ENCODE assay signal across 14 mouse cellular contexts in genomic region chr5:25089258-25089972, GRCm38 (mm10). TPM values are rescaled to one million over a fixed set of nuclear protein-coding genes. Genes with fewer than 3 reads are reported as not detected.
A peak's percentile ranks its signal among the peaks of the same experiment; 100 is the strongest.
DNase-seq lines count a peak whose midpoint lies in the region.
"Had no signal": no experiment of that assay in that cellular context is flagged by ENCODE, and none has a peak within 500 bp of the region (broad histone marks: within the 10 kb centered on the region; RNA-seq: fewer than 3 reads in every experiment).

No protein-coding gene starts in this region.

- DNase-seq in adrenal gland, adult (ENCODE audit: inconsistent age in 2 of 2, low spot score in 1 of 2), result peak; percentile 40 to 81
- no peak for DNase-seq in adrenal gland, adult 18-20 months (ENCODE audit: low spot score in 2 of 2)
- DNase-seq in layer of hippocampus, adult 18-20 months (ENCODE audit: low spot score in 2 of 2), result peak; percentile 59 to 73
- no peak for DNase-seq in layer of hippocampus, postnatal 25 days (ENCODE audit: extremely low spot score in 1 of 2, low spot score in 1 of 2)
- peak; percentile 51 to 71 for DNase-seq in right cerebral cortex, postnatal 36 days (ENCODE audit: low spot score in 2 of 2)
- DNase-seq in right cerebral cortex, postnatal 14 days, result no peak
- DNase-seq in T-cell, adult 2 months (ENCODE audit: low spot score), result no peak
- no peak for DNase-seq in urinary bladder, postnatal 14 days (ENCODE audit: low spot score)
- DNase-seq: gastrocnemius, adult 2 months; heart, postnatal 10 days; kidney, postnatal 25 days; midbrain, embryonic 14.5 days; right cerebral cortex, postnatal 4 days; thymus, adult 18-20 months had no signal

RNA-seq across cellular contexts. Expression of gene Prkag2, which starts 11.0 kb away (rescaled TPM):
- 10 to 100 TPM; 33.2 to 39.4 TPM for total RNA-seq in adrenal gland, adult 18-20 months (2021)
- 100 to 1,000 TPM; 167 to 174 TPM for total RNA-seq in layer of hippocampus, adult 18-20 months (2021)
- total RNA-seq in layer of hippocampus, postnatal 25 days (2021), result 100 to 1,000 TPM; 159 to 167 TPM

Comparison
In these comparisons a context has a peak if more than half of its experiments do, and no peak if none do; other contexts are left out.
1. DNase-seq: peak in adrenal gland, adult (2 of 2), layer of hippocampus, adult 18-20 months (2 of 2) and right cerebral cortex, postnatal 36 days (2 of 2); none in adrenal gland, adult 18-20 months (0 of 2), layer of hippocampus, postnatal 25 days (0 of 2), right cerebral cortex, postnatal 14 days (single experiment), T-cell, adult 2 months (single experiment) and urinary bladder, postnatal 14 days (single experiment).